Mouse (Mus musculus) lung, postnatal 4 days (tissue): ENCODE measurements at regions not wholly inside any gene's neighbourhood (a gene's known extent, or its start where the extent isn't known, plus 50 kb on each side); places are given as distances from the start of the nearest gene placed in this dataset.
A peak's percentile ranks its signal among the peaks of the same experiment; 100 is the strongest.

Source experiments
- DNase-seq, 2 experiments: peaks; one replicate each; pipeline ENCODE4 v3.0.0; 2021

DNA sequence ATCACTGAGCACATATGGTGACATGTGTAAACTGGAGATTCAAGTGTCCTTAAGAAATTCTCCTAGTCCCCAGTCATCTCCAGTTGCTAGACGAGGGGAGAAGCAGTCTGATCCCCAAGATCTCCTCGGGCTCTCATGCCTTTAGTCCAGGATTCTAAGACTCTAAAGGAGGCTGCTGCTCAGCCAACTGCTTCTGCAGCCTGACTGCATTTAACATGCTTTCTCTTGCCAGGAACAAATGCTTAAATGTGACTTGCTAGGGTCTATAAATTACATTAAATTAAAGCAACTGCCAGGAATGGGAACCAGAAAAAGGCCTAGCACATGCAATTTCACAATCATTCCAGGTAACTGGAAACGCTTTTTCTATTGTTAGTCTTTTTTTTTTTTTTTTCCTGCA lies 599.8 kb upstream of the Gcfc2 start:
- no peak for DNase-seq

DNA sequence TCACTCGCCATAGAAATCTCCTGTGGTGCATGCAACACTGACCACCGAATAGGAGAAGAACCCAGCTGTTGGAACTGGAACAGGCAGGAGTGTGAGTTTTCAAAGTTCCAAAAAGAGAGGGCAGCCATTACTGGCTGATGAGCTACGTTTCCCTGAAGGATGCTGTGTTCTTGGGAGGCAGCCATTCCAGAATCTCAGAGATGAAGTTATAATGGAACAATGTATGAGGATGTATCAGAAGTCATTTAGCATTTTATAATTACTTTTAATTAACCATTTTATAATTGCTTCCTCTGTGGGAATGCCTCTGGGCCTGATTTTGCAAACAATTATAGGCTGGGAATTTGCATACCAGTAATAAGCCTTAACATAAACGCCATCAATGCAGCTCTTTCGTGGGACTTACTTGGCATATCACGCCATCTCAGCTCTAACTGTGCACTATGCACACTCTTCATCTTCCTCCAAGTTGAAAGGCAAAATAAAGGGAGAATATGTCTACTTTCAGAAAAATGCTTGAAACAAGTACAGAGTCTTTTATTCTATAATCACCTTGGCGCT lies 559.4 kb upstream of the Gcfc2 start:
- no peak for DNase-seq

DNA sequence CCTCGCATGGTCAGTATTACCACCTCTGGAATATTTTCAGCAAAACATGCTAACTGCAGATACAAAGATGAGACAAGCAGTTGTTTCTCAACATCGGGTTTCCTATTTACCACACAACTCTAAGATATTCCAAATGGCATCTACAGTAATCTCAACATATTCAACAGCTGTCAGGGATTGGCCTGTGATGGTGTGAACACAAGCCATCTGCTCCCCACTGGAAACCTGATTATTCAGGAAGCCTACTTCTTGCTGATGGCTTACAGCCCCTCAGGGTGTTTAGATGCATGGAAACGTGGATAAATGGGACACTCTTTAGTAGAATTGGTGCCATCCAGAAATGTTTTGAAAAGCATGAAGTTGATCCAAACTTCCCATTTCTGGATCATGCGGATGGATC lies 535.0 kb upstream of the Gcfc2 start:
- no peak for DNase-seq

DNA sequence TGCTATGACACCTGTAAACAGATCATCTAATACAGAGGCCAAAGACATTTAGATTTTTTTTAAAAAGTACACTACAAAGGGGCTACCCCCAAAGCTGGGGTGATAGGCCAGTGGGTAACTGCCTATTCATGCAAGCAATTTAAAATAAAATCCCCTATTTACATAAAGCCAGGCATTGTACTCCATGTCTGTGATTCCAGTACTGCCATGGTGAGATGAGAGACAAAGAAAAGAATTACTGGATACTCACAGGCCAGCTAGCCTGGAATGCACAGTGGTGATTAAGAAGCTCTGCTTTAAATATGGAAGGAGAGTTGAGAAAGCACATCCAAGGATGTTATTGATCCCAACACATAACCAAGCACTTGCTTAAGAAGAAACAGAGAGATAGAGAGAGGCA lies 520.3 kb upstream of the Gcfc2 start:
- no peak for DNase-seq

DNA sequence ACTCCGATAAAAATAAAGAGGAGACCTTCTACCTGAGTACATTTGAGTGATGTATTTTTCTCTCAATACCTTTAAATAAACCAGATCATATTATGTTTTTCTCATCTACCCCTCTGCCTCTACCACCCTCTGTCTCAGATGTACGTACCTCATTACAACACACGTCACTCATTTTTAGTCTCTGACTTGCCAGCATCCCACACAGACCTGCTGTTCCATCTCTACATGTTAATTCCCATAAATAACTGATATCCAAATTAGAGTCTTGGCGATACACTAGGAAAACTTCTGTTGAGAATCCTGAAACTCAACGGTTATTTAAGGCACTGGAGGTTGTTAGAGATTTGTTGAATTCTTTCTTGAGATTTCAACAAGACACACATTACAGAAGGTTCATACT lies 509.9 kb upstream of the Gcfc2 start:
- DNase-seq, result no peak

DNA sequence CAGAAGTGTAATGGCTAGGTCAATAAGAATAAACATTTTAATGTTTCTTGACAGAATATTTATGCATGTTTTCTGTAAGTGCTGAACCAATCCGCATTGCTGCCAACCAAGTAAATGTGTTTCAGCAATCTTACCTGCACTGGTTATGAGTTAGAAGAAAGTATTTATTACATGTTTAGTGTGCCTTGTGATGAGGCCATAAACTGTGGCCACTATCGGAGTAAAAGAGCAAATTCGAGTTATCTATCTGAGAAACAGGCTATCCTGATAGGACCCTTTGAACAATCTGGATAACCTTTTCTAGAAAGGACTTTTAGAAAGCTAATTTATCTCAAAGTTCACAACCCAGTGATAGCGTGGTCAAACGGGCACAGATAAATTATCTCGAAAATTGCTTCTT lies 488.7 kb upstream of the Gcfc2 start:
- DNase-seq, result no peak

DNA sequence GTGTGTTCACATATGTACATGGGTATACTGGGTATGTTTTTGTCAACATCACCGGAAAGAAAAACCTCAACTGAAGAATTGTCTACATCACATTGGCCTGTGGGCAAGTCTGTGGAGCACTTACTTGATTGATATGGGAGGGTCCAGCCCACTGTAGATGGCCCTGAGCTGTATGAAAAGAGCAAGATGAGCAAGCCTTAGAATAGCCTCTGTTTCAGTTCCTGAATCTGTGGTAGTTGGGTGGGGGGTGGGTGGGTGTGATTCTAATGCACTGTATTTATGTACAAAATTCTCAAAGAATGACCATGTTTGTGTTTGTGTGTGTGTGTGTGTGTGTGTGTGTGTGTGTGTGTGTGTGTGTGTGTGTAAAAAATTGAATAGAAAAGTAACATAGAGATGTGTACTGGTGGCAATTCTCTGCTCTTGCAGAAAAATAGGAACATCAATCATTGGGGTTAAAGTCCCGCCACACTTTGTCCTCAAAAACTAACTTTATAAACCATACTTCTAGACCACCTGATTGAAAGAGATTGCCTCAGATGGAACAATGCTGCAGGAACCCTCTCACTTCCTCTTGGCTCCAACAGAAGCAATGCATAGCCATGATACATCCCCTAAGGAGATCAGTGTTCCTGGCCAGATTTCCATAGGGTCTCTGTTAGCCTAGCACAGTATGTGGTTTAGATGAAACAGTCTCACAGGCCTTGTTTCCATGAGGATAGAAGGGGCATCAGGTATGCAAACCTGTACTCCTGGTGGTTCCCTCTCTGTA lies 484.3 kb upstream of the Gcfc2 start:
- no peak for DNase-seq

DNA sequence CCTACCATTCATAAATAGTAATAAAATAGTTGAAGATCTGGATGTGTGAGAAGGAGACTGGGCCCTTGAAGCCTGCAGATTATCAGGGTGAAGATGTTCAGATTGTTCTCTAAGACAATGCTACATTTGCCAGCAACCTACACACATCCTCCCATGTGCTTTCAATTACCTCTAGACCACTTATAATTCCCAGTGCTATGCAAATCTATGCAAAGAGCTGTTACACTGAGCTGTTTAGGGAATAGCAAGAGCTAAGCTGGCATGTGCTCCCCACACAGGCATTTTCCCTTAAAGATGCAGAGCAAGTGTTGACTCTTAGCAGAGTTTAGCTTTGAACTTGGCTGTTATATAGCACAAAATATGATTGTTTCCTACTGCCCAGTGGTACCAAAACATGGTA lies 482.1 kb upstream of the Gcfc2 start:
- no peak for DNase-seq

DNA sequence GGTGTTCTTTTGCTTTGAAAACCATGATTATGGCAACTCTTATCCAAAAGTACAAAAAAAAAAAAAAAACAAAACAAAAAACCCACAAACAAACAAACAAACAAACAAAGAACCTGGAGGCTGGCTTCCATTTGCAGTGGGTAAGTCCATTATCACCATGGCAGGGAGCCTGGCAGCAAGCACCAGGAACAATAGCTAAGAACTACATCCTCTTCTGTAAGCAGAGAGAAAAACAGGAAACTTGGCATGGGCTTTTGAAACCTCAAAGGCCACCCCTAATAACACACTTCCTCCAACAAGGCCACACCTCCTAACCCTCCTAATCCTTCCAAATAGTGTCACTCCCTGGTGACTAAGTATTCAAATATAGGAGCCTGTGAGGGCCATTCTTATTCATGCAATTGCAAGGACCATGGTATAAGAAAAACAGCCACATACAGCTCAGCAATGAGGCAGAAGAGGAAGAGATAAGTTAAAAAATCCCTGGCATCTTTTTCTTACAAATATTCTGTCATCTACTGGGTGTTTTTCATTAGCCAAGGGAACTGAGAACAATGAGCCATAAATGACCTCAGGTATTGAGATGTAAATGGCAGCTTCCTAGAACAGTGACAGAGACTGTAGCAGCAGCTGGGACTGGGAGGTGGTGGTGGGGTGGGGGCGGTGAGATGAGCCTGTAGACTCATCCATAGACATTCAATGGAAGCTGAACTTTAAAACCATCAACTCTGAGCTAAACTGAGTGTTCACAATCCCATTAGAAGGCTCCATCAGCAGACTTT lies 477.3 kb upstream of the Gcfc2 start:
- no peak for DNase-seq

DNA sequence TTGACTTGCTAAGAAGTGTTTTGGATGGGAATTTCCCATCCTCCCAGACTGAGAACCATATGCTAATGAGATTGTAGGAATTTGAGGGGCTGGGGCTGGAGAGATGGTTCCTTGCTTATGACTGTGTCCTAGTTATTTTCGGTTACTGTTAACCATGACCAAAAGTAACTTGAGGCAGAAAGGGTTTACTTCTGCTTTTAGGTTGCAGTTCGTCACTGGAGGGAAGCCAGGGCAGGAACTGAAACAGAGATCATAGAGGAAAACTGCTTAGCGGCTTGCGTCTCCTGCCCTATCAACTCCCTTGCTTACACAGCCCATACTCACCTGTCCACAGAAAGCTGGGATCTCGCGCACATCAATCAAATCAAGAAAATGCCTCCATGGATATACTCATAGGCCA lies 475.8 kb upstream of the Gcfc2 start:
- DNase-seq, result no peak

DNA sequence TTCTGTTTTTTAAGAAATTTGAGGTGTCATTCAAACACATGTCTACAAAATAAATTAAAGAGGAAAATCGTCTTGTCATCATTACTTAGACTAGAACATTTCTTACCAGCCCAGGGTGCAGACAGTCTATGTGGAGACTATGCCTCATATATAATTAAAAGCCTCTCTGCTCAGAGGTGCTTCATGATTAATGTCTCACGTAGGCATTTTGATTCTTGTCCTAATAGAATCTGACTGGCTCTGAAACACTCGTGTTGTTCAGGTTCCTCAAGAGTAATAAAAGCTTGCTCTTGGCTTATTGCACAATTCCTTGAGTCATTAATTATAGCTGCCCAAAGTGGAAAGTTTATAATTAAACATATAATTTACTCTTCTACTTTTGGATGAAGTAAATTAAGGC lies 475.1 kb upstream of the Gcfc2 start:
- no peak for DNase-seq

DNA sequence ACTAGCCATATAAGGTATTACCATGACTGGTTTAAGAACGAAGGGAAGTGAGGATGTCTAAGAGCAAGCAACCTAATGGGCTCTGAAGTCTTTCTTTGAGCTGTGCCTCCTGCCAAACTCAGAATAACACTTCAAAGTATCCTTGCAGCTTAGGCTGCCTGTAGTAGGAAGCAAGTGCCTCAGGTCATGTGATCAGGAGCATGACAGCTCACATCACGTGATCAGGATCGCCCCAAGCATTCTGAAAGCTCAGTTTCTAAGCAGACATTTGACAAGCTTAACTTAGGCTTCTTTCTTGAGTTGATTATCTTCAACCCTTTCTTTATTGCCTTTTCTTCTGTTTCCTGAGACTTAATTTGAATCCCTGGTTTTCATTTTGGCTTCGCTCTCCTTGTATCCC lies 462.4 kb upstream of the Gcfc2 start:
- no peak for DNase-seq

DNA sequence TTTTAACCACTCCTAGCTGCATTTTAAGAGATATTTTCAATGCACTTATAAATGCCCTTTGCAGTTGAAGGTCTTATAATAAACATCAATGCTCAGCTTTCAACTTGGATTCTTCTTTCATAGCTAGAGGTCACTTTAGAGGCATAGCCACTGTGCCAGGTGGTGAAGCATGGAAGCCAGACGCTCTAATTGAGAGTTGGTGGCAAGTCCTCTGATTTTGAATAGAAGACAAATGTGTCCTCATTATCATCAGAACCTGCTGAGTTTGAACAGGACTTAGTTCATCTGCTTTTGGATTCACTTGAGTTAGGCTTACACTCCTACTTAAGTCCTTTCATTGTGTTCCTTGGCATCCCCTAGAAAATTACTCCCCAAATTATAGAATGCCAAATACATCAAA lies 459.0 kb upstream of the Gcfc2 start:
- DNase-seq, result no peak

DNA sequence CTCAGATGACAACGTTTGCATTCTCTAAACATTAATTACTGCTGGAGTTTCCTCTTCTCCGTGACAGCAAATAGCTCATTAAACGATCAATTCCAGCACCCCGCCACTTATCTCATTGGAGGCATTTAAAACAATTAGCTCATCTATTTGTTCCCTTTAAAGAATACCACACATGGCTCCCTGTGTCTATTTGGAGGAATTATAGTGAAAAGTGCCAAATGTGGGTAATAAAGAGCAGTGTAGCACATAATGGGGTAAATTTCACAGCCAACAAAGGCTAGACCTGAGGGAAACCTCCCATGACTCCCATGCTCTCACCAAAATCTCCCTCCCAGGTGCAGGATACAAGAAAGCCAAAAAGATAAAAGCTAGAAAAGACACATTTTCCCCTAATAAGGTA lies 456.9 kb upstream of the Gcfc2 start:
- DNase-seq, result no peak

DNA sequence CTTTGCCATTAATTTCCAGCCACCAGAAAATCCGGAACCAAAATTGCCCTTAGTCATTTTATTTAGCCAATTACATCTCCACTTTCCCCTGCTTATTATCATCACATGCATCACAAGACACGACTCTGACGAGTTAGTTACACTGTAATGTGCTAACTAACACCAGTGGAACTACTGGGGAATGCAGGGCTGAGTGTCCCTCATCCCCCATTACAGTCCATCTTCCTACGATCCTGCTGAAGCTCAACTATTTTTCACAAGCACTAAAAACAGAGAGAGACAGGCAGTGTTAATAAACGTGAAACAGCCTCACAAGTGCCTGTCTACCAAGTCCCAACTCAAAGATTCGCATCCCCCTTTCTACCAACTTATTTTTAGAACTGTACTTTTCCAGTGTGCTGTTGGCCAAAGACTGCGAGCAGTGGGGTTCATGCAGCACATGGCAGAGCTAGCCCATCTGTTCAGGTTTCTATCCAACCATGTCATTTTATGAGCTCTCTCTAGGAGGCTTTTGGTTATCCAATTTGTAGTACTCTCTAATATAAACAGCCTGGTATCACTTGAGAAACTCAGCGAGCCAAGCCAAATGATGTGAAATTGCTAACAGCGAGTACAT lies 452.0 kb upstream of the Gcfc2 start:
- no peak for DNase-seq

DNA sequence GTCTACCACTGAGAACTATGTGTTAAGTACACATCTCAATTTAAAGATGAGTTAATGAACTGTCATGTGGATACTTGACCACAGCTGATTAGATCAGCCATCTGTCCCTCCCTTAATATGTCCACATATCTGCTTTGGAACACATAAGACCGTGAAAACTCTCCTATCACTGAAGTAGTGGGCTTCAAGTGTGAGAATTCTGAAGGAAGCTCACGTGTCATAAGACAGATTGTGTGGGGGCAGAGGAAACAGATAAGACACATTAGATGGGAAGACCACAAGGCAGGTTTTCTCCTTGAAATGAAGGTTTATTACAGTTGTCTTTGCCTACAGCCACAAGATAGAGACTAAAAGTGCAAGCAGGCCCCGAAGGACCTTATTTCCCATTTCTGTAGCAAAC lies 451.0 kb upstream of the Gcfc2 start:
- DNase-seq, result no peak

DNA sequence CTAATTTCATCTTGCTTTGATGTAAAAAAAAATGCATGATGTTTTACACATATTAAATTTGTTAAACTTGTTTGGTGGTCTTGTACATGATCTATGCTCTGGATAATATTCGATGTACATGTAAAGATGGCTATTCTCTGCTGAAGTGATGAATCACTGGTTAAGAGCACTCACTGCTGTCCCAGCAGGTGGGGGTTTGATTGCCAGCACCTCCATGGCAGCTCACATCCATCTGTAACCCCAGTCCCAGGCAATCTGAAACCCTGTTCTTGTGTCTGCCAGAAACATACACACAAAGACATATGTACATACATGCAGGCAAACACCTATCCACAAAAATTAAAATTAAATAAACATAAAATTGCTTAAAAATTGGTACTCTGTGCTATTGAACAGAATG lies 448.7 kb upstream of the Gcfc2 start:
- no peak for DNase-seq

DNA sequence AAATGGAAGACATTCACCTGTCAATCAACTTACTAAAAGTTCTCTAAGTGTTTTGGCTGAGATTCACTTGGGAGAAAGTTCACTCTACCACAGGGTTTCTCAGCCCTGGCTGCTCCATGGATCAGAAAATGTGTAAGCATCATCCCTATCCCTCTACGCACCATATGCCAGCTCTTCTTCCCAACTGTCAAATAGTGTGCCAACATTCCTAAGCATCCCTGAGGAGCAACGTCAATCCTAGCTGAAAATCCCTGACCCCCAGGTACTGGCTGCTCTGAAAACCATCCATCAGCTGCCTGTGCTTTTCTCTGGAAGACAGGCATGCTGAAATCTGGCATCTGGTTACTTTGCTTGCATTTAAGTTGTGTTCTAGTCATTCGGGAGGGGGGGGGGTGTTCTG lies 436.5 kb upstream of the Gcfc2 start:
- no peak for DNase-seq

DNA sequence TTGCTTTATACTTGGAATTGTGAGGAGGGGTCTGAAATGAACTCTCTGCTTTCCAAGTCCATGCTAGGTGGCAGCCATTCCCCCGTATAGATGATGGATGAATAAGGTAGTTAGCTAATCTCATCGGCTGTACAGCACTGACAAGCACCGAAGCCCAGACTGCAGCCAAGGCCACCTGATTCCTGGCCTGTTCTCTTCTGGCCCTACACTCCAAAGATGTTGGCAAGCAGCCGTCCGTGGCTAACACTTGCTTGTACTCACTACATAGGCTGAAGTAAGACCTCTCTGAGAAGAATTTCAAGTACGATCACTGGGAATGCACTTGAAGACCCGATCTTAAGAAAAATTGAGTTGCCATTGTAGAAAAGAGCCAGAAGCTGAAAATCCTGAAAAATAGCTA lies 427.2 kb upstream of the Gcfc2 start:
- peak in 1 of 2 experiments; percentile 40 for DNase-seq

DNA sequence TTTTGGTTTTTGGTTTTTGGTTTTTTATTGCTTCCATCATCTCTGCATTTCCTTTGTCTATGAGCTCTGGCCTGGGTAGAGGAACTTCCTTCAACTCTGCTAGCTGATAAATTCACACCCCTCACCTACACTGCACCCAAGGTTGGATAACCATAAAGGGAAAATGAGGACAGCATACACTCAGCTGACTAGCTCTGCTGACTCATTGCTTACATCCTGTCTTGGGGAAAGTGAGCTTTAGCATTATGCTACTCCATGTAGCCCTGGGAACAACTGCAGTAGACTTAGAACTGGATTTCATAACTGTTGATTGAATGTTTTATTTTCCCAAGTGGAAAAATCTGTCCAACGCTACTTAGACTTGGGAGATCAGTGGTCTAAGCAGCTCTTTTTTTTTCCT lies 406.3 kb upstream of the Gcfc2 start:
- no peak for DNase-seq

DNA sequence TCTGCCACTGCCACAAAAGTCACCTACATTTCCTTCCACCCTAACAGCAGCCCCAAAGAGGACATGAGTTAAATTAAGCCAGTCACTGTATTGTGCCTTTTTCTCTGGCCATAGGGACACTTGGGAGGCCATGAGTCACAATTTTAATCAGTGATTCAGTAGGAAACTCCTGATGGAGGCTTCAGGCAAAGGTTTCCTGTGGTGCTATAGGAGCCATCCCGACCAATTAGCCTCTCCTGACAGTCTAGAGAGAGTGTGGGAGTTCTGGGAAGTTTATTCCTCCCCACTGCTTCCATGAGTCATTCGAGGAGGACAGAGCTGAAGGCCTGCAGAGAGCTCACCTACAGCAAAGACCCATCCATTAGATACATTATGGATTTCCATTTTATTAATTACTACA lies 361.2 kb upstream of the Gcfc2 start:
- no peak for DNase-seq

DNA sequence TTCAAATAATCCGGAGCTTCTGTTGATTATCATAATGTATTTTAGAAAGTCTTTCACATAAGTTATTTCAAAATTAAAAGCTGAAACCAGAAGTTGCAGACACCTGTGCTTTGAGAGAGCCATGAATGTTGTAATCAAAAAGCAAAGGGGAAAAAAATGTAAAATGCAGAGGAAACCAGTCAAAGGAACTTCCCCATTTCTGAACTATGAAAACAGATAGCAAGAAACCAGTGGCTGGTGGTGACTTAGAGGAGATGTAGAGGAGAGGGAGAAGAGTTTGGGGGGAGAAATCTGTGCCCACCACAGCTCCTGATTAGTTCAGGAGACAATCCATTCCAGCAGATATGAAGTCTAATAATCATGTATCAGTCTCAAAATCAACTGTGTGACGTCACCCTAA lies 360.3 kb upstream of the Gcfc2 start:
- no peak for DNase-seq

DNA sequence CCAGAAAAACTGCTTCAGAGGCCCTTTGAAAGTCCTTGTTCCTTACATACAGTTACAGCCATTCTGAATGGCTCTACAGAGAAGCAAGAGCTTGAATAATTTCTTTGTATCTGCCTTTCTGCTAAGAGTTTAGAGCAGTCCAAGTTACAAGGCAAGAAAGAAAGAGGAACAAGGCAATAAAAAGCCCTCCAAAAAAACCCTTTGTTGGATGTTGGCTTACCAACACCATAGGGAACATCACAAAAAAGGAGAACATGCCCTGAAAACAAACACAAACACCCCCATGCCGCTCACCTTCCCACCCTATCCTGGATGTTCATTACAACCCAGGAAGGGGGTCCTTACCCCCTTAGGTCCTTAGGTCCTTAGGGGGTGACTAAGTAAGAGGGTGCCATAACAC lies 359.2 kb upstream of the Gcfc2 start:
- DNase-seq, result no peak
